Mouse (Mus musculus) embryonic stem cell, embryonic (primary cell): ENCODE measurements around the gene Pagr1b.

Experiments used
- CTCF ChIA-PET, 4 experiments: fragments of 300-600 bp in 2 of 4; fragments of 350-600 bp in 2 of 4; sonication (Branson Sonifier 250); formaldehyde crosslinking; loops; one replicate each; lab custom pipeline; 2022; ENCODE audit warnings: inconsistent platforms in 2 of 4; lab: Charles Lee
- POLR2A ChIA-PET, 4 experiments: fragments of 300-600 bp in 2 of 4; fragments of 350-600 bp in 2 of 4; sonication (Branson Sonifier 250); formaldehyde crosslinking; loops; one replicate each; lab custom pipeline; 2022; ENCODE audit warnings: antibody characterized with exemption in 4 of 4, inconsistent platforms in 1 of 4; lab: Charles Lee

The Pagr1b gene

DNA sequence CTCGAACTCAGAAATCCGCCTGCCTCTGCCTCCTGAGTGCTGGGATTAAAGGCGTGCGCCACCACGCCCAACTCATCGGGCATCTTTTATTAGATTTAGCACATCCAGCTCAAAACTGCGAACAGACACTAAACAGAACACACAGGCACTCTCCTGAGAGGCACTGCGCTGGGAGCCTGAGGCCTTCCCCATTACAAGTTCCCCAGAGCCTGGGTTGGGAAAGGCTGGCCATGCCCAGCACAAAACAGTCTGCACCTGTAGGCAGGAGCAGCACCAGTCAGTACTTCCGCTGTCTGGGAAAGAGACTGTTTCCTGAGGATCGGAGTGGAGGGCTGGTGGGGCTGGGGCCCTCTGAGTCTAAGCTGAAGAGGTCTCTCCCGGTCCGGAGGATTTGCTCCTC, 1.3 kb downstream of the Pagr1b start:
- ChIA-PET POLR2A (interaction anchor here (0.6 to 13.6 kb wide), 33 partner anchors 7 to 450 kb away, joined by 3 to 280 read pairs (median 5); partner anchors contain the start of genes Maz (in 3 of the 4), Taok2 (in 2 of the 4), AI467606 (in 1 of the 4) and Cdiptos (in 1 of the 4)), CTCF (interaction anchor here in 2 of 4 experiments (1.1 to 3.0 kb wide), 2 partner anchors 11 to 215 kb away, joined by 3 to 44 read pairs; partner anchors contain the start of gene Maz (in 1 of the 2))

DNA sequence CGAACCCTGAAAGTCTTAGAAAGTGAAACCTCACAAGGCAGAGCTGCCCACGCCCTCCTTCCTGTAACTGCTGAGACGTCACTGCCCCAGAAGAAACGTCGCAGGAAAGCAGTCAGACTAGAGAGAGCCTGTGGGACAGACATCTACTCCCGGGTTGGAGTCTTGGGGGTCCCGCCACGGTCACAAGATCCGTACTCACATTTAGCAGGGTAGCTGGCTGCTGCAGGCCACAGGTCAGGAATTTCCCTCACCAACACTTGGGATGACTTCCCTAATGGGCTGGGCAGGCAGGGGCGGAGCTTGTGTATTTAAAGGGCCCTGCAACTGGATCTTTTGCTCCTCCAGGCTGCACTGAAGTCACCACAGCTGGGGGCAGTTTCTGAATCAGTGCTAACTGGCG, 2.0 kb downstream of the Pagr1b start, which contains the start of gene Mvp:
Gene Mvp, minus strand, starts transcription at position 302 of the 400 bp plus-strand sequence.
- ChIA-PET POLR2A (interaction anchor here (0.7 to 13.6 kb wide), 33 partner anchors 8 to 449 kb away, joined by 3 to 280 read pairs (median 5); partner anchors contain the start of genes Maz (in 3 of the 4), Taok2 (in 2 of the 4), AI467606 (in 1 of the 4) and Cdiptos (in 1 of the 4)), CTCF (interaction anchor here in 2 of 4 experiments (0.7 to 1.1 kb wide), 4 partner anchors 25 to 215 kb away, joined by 3 to 7 read pairs (median 4); no protein-coding TSS in a partner anchor)

DNA sequence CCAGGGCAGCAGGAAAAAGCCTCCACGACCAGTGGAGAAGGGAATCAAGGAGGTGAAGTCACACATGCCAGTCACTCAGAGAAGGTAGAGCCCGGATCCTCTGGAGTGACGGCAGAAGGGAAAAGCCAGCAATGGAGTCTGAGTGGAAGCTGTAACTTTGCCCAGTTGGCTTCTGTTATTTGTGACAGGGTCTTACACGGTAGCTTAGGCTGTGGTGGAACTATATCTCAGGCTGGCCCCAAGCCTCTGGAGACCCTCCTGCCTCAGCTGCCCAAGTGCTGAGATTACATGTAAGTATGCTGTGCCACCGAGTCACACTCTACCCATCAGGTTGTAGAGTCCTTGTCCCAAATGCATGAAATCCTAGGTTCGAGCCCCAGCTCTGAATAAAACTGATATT, 2.9 kb downstream of the Pagr1b start:
- ChIA-PET POLR2A (interaction anchor here (0.7 to 13.6 kb wide), 17 partner anchors 7 to 214 kb away, joined by 3 to 280 read pairs (median 6); partner anchors contain the start of genes Maz (in 4 of the 4), Cdiptos (in 1 of the 4), Kif22 (in 1 of the 4) and Prrt2 (in 1 of the 4)), CTCF (interaction anchor here in 2 of 4 experiments (0.6 to 1.1 kb wide), 2 partner anchors 168 to 615 kb away, joined by 4 to 18 read pairs; no protein-coding TSS in a partner anchor)

GRCm38 (mm10) chr7:127012845-127013244, 3.4 kb downstream of the Pagr1b start:
- ChIA-PET POLR2A (interaction anchor here (0.8 to 13.6 kb wide), 16 partner anchors 7 to 213 kb away, joined by 3 to 280 read pairs (median 6); partner anchors contain the start of genes Maz (in 3 of the 4), Cdiptos (in 1 of the 4), Kif22 (in 1 of the 4) and Prrt2 (in 1 of the 4)), CTCF (interaction anchor here in 3 of 4 experiments (0.5 to 1.1 kb wide), 3 partner anchors 159 to 615 kb away, joined by 3 to 18 read pairs (median 4); no protein-coding TSS in a partner anchor)

DNA sequence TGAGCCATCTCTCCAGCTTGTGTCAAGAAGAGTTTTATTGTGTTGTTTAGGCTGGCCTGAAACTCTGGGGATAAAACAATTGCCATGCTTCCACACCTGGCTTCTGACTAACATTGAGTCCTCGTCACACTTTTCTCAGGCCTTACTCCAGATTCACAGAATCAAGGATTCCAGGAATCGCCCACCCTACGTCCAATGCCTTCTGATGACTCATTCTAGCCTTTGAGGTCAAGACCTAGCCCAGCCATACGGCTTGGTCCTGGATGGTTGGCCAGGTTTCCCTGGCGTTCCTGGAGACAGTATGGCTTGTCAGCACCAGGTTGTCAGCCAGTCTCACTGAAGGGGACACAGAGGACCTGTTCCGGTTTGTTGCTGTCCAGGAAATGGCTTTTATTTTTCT, 3.9 kb downstream of the Pagr1b start:
- POLR2A ChIA-PET = interaction anchor here (0.6 to 13.6 kb wide), 14 partner anchors 9 to 1541 kb away, joined by 3 to 280 read pairs (median 6); partner anchors contain the start of genes Maz (in 3 of the 4), Kif22 (in 2 of the 4), Prrt2 (in 2 of the 4) and Cdiptos (in 1 of the 4)
- CTCF ChIA-PET = interaction anchor here in 2 of 4 experiments (0.5 to 1.3 kb wide), 3 partner anchors 106 to 169 kb away, joined by 3 to 4 read pairs (median 3); no protein-coding TSS in a partner anchor

DNA sequence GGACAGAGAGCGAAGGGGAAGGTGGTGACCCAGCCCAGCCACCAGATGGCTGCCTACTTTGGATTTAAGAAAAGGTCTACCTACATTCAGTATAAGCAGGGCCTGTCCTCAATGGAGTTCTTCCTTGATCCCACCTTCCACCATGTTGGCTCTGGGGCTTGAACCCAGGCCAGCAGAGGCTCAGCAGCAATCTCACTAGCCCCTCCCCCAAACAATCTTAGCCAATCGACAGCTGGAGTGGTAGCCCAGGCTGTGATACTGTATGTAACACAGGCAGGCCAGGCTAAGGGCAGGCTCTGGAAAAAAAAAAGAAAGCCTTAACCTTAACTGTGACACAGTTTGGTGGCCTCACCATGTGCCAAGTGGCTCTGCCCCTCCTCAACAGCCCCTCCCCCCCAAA, 4.6 kb downstream of the Pagr1b start:
- CTCF ChIA-PET = interaction anchor here in 1 of 4 experiments (1.3 kb wide), 1 partner anchor 106 kb away, joined by 3 read pairs; no protein-coding TSS in a partner anchor
- POLR2A ChIA-PET = interaction anchor here in 3 of 4 experiments (0.6 to 13.6 kb wide), 13 partner anchors 10 to 1542 kb away, joined by 3 to 280 read pairs (median 4); partner anchors contain the start of genes Kif22 (in 2 of the 3), Maz (in 2 of the 3), Prrt2 (in 2 of the 3) and Gm42742 (in 1 of the 3)

DNA sequence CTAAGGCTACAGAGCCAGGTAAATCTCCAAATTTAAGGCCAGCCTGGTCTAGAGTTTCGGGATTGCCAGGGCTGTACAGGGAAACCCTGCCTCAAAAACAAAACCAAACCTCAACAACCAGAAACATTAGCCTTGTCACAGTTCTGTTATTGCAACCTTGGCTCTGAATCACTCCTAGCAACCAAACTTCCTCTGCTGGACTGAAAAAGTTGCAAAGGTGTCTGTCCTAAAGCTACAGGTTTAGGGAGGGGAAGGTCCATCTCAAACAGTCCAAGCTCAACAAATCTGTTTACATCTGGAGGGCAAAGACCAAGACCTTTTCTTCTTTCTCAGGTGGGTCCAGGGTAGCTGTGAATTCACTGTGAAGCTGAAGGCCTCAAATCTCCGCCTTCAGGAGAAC, 5.2 kb downstream of the Pagr1b start:
- CTCF ChIA-PET = interaction anchor here in 1 of 4 experiments (1.3 kb wide), 1 partner anchor 107 kb away, joined by 3 read pairs; no protein-coding TSS in a partner anchor
- POLR2A ChIA-PET = interaction anchor here in 3 of 4 experiments (0.6 to 13.6 kb wide), 11 partner anchors 10 to 218 kb away, joined by 3 to 280 read pairs (median 4); partner anchors contain the start of genes Maz (in 2 of the 3), Prrt2 (in 2 of the 3), Gm42742 (in 1 of the 3) and Taok2 (in 1 of the 3)

- ChIA-PET CTCF (interaction anchor here in 2 of 4 experiments (0.7 to 1.3 kb wide), 4 partner anchors 7 to 95 kb away, joined by 3 to 6 read pairs (median 3); partner anchors contain the start of genes Gm42742 (in 1 of the 2), Pagr1b (in 1 of the 2) and Prrt2 (in 1 of the 2)), POLR2A (interaction anchor here in 3 of 4 experiments (0.5 to 13.6 kb wide), 13 partner anchors 8 to 232 kb away, joined by 3 to 280 read pairs (median 4); partner anchors contain the start of genes Maz (in 2 of the 3), Pagr1a (in 2 of the 3), Prrt2 (in 2 of the 3) and Gm42742 (in 1 of the 3))
Measured at GRCm38 (mm10) chr7:127009307-127010085, 6.8 kb downstream of the Pagr1b start.

GRCm38 (mm10) chr7:127008239-127009019, 7.9 kb downstream of the Pagr1b start:
- POLR2A ChIA-PET = interaction anchor here in 3 of 4 experiments (0.7 to 13.6 kb wide), 16 partner anchors 8 to 209 kb away, joined by 3 to 280 read pairs (median 4); partner anchors contain the start of genes Pagr1a (in 3 of the 3), Maz (in 2 of the 3), Pagr1b (in 2 of the 3) and Hirip3 (in 1 of the 3)

GRCm38 (mm10) chr7:127007313-127008024, 8.8 kb downstream of the Pagr1b start:
- ChIA-PET CTCF (interaction anchor here in 2 of 4 experiments (0.6 to 1.9 kb wide), 3 partner anchors 9 to 83 kb away, joined by 3 to 7 read pairs (median 4); partner anchors contain the start of genes Pagr1a (in 2 of the 2) and Pagr1b (in 1 of the 2)), POLR2A (interaction anchor here in 3 of 4 experiments (0.7 to 13.6 kb wide), 12 partner anchors 9 to 175 kb away, joined by 3 to 280 read pairs (median 4); partner anchors contain the start of genes Maz (in 3 of the 3), Pagr1a (in 2 of the 3), Pagr1b (in 2 of the 3) and Prrt2 (in 1 of the 3))

More at GRCm38 (mm10) chr7:127008239-127009019, 7.9 kb downstream of the Pagr1b start:
- CTCF ChIA-PET = interaction anchor here in 2 of 4 experiments (0.7 to 1.9 kb wide), 6 partner anchors 8 to 96 kb away, joined by 3 to 7 read pairs (median 4); partner anchors contain the start of genes Pagr1a (in 2 of the 2), Gm42742 (in 1 of the 2), Pagr1b (in 1 of the 2) and Prrt2 (in 1 of the 2)

DNA sequence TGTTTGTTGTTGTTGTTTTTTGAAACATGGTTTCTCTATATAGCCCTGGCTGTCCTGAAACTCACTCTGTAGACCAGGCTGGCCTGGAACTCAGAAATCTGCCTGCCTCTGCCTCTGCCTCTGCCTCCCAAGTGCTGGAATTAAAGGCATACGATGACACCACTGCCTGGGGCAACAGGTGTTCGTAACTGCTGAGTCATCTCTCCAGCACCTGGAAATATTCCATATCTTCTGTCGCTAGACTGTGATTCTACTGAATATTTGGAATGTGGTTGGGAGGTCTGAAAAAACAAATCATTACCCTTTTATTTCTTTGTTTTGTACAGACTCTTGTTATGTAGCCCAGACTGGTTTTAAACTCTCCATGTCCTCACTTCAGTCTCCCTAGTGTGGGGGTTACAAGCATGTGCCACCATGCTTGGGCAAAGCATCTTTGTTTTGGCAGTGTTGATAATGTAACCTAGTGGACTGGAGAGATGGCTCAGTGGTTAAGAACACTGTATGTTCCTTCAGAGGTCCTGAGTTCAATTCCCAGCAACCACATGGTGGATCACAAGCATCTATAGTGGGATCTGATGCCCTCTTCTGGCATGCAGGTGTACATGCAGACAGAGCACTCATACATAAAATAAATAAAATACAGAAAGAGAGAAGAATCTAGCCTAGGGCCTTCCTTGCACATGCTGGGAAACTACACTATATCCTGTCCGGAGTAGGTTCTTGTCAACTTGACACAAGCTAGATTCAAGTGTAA, 12.0 kb downstream of the Pagr1b start:
- ChIA-PET POLR2A (interaction anchor here in 3 of 4 experiments (0.6 to 1.7 kb wide), 7 partner anchors 11 to 27 kb away, joined by 3 to 7 read pairs (median 3); partner anchors contain the start of genes Maz (in 3 of the 3) and Pagr1a (in 1 of the 3)), CTCF (interaction anchor here in 2 of 4 experiments (0.9 to 1.9 kb wide), 2 partner anchors 13 to 176 kb away, joined by 4 to 7 read pairs; partner anchors contain the start of genes Pagr1a (in 1 of the 2) and Pagr1b (in 1 of the 2))

- ChIA-PET POLR2A (interaction anchor here in 3 of 4 experiments (0.6 to 1.7 kb wide), 11 partner anchors 9 to 64 kb away, joined by 3 to 7 read pairs (median 3); partner anchors contain the start of genes Maz (in 3 of the 3), Pagr1a (in 2 of the 3) and Mvp (in 1 of the 3)), CTCF (interaction anchor here in 1 of 4 experiments (1.9 kb wide), 1 partner anchor 13 kb away, joined by 7 read pairs; the partner anchor contains the start of genes Pagr1a and Pagr1b)
Measured at GRCm38 (mm10) chr7:127003620-127004019, 12.7 kb downstream of the Pagr1b start.

- CTCF ChIA-PET = interaction anchor here in 1 of 4 experiments (0.6 to 1.1 kb wide), 2 partner anchors 9 to 180 kb away, joined by 3 to 6 read pairs; no protein-coding TSS in a partner anchor
- POLR2A ChIA-PET = interaction anchor here in 3 of 4 experiments (0.9 to 1.8 kb wide), 7 partner anchors 14 to 168 kb away, joined by 3 to 5 read pairs (median 3); partner anchors contain the start of genes 4930451I11Rik (in 1 of the 3), Pagr1a (in 1 of the 3), Pagr1b (in 1 of the 3) and Prrt2 (in 1 of the 3)
Measured at GRCm38 (mm10) chr7:126999568-126999967, 16.7 kb downstream of the Pagr1b start.

DNA sequence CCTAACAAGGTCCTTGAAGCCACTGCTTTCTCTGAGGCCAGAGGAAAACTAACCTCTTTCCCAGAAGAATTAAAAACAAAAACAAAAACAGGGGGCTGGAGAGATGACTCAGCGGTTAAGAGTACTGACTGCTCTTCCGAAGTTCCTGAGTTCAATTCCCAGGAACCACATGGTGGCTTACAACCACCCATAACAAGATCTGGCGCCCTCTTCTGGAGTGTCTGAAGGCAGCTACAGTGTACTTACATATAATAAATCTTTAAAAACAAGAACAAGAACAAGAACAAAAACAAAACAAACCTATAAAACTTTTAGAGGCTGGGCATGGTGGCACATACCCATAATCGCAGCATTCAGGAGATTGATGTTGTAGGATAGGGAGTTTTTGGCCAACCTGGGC, 19.8 kb downstream of the Pagr1b start:
- POLR2A ChIA-PET = interaction anchor here in 1 of 4 experiments (0.6 to 1.3 kb wide), 2 partner anchors 9 to 18 kb away, joined by 3 to 4 read pairs; partner anchors contain the start of gene Mvp
- CTCF ChIA-PET = interaction anchor here in 1 of 4 experiments (1.0 to 1.1 kb wide), 2 partner anchors 21 to 27 kb away, joined by 3 to 4 read pairs; partner anchors contain the start of gene Pagr1a
